Mouse (Mus musculus) R1 (cell line): ENCODE measurements at regions not wholly inside any gene's neighbourhood (a gene's known extent, or its start where the extent isn't known, plus 50 kb on each side); places are given as distances from the start of the nearest gene placed in this dataset.

Experiments used
- DNase-seq: peaks from one replicate; pipeline ENCODE4 v3.0.0-alpha.2; 2018; ENCODE audit warnings: low read depth, low spot score

- DNase-seq, result no peak
Observed at GRCm38 (mm10) chr4:29133404-29134307, 320.7 kb downstream of the Epha7 start.

DNA sequence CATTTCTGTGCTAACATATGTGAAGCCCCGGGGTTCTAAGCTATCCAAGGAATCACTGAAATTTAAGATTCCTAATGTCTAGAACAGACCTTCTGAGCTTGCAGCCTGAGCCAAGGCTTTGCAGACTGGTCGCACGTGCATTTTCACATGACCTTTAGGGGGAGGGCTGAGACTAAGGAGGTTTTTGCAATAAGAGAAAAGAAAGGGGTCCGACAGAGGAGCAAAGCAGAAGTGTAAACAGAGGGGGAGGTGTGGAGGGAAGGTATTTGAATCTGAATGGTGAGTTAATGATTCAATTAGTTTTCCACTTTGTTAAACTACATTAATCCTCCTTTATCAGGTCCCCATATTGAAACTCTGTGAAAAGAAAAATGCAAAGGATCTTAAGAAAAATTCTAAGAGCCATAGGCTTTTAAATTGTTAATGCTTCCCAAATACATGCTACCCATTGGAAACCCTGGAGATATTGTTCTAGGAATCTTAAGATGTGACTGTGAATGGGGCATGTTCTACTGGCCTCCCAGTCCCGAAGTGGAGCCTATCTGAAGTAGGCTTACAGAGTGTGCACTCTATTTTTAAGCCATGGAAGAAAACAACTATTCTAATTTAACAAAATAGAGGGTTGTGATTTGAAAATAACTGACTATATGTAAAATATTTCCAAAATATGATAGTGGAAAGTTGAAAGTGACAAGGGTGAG lies 322.9 kb downstream of the Epha7 start:
- DNase-seq, result peak; percentile 28

- no peak for DNase-seq
Observed at GRCm38 (mm10) chr4:29138771-29139301, 325.9 kb downstream of the Epha7 start.

DNA sequence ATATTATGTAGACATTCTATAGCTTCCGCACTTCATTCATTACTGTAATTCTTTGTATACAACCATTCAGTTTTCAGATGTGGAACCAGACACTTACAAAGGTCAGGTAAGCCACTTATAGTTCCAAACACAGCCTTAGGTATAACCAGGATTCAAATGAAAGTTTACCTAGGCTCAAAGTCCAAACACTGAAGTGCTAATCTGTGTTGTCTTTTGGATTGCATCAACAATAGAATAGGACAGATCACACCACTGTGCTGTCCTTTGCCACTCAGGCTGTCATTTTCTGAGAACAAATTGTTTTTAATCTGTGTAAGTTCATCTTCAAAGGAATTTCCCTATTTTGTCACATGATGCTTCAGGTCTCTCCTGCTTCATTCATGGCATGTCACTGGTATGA lies 330.5 kb downstream of the Epha7 start:
- DNase-seq, result no peak

- no peak for DNase-seq
Observed at GRCm38 (mm10) chr4:29145242-29145641, 332.3 kb downstream of the Epha7 start.

- DNase-seq, result no peak
Observed at GRCm38 (mm10) chr4:29152134-29152867, 339.4 kb downstream of the Epha7 start.

DNA sequence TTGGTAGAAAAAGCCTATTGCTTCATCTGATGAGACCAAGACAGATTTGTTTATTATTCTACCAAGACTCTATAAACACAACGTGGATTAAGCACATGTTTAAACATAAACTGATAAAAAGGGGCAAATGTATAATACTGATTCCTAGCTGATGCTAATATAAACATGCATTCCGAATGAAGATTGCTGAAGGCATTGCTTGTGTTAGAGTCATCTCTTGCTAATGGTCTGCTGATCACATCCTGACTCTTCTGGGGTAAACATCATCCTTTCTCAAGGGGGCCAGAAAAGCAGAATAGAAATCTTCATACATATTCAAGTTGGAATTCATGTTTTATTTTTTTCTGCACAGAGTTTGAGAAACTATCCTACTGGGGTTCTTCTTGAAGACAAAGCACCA lies 369.6 kb downstream of the Epha7 start:
- DNase-seq, result no peak

- no peak for DNase-seq
Observed at GRCm38 (mm10) chr4:29183411-29183810, 370.5 kb downstream of the Epha7 start.

DNA sequence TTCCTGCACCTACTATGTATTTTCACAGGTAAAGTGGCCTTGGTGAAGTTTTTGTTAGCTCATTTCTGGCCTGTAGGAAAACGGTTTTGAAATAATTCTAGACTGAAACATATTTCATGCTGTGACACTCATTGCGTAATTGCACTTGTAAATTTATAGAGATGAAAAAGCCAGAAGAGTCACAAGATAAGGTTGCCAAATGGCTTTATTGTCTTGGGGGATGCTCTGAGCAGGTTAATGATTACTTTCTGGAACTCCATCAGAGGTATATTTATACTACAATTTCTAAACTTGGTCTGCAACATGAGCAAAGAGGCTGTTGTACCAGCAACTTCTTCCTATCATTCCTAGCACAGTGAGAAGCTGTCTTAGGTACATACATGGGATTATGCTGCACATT lies 370.9 kb downstream of the Epha7 start:
- DNase-seq, result no peak

DNA sequence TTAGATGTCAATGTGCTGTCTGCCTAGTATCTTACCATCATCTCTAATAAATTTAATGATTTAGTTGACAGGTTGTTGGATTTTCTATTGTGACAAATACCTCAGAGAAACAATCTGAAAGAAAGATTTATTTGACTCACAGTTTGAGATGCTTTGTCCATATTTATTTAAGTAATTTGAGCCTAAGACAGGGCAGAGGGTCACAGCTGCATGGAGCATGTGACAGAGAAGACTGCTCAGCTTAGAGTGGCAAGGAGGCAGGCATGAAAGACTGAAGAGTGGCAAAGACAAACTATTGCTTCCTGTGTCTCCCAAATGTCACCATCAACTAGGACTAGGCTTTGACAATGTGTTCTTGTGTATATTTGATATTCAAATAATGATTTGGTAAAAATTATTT lies 388.0 kb downstream of the Epha7 start:
- DNase-seq, result no peak
